Mouse (Mus musculus): ENCODE measurements around the gene Gng7. TPM values are rescaled to one million over a fixed set of nuclear protein-coding genes. Genes with fewer than 3 reads are reported as not detected.

The Gng7 gene
- polyA plus RNA-seq, 1 experiment from 2014 or later = 21.4 TPM

GRCm38 (mm10) chr10:80947802-80948201, 66.9 kb downstream of the Gng7 start:
- Histone ChIP-seq H3K9ac (no peak overlapping the region), H3K4me1 (replicated peaks) (no peaks in the 10 kb centered on the region), H3K4me2 (no peak overlapping the region), H3K36me3 (no peaks in the 10 kb centered on the region), H3K4me3 (no peak overlapping the region), H3K9me3 (no peaks in the 10 kb centered on the region), H3K27me3 (no peaks in the 10 kb centered on the region), H3K27ac (replicated peaks) (no peak overlapping the region)
- ATAC-seq (ENCODE audit: low FRiP score, low read depth) = no peak
- 54% methylated on average over 2 of the region's 2 CpGs for WGBS

DNA sequence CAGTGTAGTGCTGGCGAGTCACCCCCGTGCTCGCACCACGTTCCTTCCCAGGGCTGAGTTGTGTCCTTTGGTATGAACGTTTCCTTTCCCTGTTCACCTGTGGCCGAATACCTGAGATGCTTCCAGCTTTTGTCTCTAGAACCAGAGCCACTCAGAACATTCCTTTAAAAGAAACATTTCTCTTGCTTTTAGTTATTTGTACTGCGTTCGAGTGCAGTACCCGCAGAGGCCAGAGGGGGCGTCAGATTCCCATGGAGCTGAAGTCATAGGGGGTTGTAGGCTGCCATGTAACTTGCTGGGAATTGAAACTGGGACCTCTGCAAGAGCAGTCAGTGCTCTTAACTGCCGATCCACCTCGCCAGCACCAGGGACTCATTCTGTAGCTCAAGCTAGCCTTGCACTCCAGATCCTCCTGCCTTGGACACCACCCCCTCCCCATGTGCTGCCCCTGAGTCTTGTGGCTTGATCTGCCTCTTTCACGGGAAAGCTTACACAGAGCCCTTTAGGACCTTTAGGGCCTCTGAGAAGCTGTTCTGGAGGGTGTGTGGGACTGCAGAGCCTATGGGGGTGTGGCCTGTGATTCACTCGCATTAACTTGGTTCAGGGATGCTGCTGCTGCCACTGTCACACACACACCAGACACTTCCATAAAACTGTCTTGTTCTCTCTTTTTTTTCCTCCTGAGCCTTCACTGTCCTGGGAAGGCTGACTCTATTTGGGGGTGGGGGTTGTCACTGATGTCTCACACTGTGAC, 67.9 kb downstream of the Gng7 start:
- WGBS = 64% methylated on average over 14 of the region's 14 CpGs
- H3K4me2 ChIP-seq = no peak overlapping the region
- H3K27me3 ChIP-seq = no peaks in the 10 kb centered on the region
- no peaks in the 10 kb centered on the region for H3K36me3 ChIP-seq
- H3K4me1 ChIP-seq (replicated peaks) = no peaks in the 10 kb centered on the region
- no peak overlapping the region for H3K4me3 ChIP-seq
- ATAC-seq (ENCODE audit: low FRiP score, low read depth) = no peak
- no peak overlapping the region for H3K9ac ChIP-seq
- H3K27ac ChIP-seq (replicated peaks) = no peak overlapping the region
- no peaks in the 10 kb centered on the region for H3K9me3 ChIP-seq

GRCm38 (mm10) chr10:80944231-80944630, 70.5 kb downstream of the Gng7 start:
- Histone ChIP-seq H3K4me3 (no peak overlapping the region), H3K27me3 (no peaks in the 10 kb centered on the region; the same call in 1 of the 2 replicates), H3K4me2 (no peak overlapping the region), H3K9me3 (no peaks in the 10 kb centered on the region), H3K4me1 (replicated peaks) (peaks cover 16% of the 10 kb centered on the region), H3K27ac (replicated peaks) (no peak overlapping the region), H3K9ac (no peak overlapping the region), H3K36me3 (no peaks in the 10 kb centered on the region)
- 74% methylated on average over 5 of the region's 5 CpGs for WGBS
- no peak for ATAC-seq (ENCODE audit: low FRiP score, low read depth)

GRCm38 (mm10) chr10:80943701-80944100, 71.0 kb downstream of the Gng7 start:
- Histone ChIP-seq H3K4me3 (no peak overlapping the region), H3K27me3 (no peaks in the 10 kb centered on the region; the same call in 1 of the 2 replicates), H3K36me3 (no peaks in the 10 kb centered on the region), H3K9ac (no peak overlapping the region), H3K27ac (replicated peaks) (no peak overlapping the region), H3K9me3 (no peaks in the 10 kb centered on the region), H3K4me2 (no peak overlapping the region), H3K4me1 (replicated peaks) (peaks cover 22% of the 10 kb centered on the region)
- ATAC-seq (ENCODE audit: low FRiP score, low read depth) = no peak
- 83% methylated on average over 9 of the region's 9 CpGs for WGBS

GRCm38 (mm10) chr10:80942919-80943318, 71.8 kb downstream of the Gng7 start:
- Histone ChIP-seq H3K9ac (no peak overlapping the region), H3K4me1 (replicated peaks) (peaks cover 28% of the 10 kb centered on the region), H3K27me3 (no peaks in the 10 kb centered on the region; the same call in 1 of the 2 replicates), H3K36me3 (no peaks in the 10 kb centered on the region), H3K4me3 (no peak overlapping the region), H3K4me2 (no peak overlapping the region), H3K9me3 (no peaks in the 10 kb centered on the region), H3K27ac (replicated peaks) (no peak overlapping the region)
- WGBS = 67% methylated on average over 8 of the region's 8 CpGs
- ATAC-seq (ENCODE audit: low FRiP score, low read depth) = no peak

- H3K27me3 ChIP-seq = no peaks in the 10 kb centered on the region; the same call in 1 of the 2 replicates
- 67% methylated on average over 2 of the region's 2 CpGs for WGBS
- peaks cover 47% of the 10 kb centered on the region for H3K4me1 ChIP-seq (replicated peaks)
- H3K36me3 ChIP-seq = no peaks in the 10 kb centered on the region
- no peak overlapping the region for H3K4me2 ChIP-seq
- no peak overlapping the region for H3K9ac ChIP-seq
- H3K9me3 ChIP-seq = no peaks in the 10 kb centered on the region
- no peak for ATAC-seq (ENCODE audit: low FRiP score, low read depth)
- no peak overlapping the region for H3K4me3 ChIP-seq
- no peak overlapping the region for H3K27ac ChIP-seq (replicated peaks)
Measured at GRCm38 (mm10) chr10:80940988-80941347, 73.8 kb downstream of the Gng7 start.

DNA sequence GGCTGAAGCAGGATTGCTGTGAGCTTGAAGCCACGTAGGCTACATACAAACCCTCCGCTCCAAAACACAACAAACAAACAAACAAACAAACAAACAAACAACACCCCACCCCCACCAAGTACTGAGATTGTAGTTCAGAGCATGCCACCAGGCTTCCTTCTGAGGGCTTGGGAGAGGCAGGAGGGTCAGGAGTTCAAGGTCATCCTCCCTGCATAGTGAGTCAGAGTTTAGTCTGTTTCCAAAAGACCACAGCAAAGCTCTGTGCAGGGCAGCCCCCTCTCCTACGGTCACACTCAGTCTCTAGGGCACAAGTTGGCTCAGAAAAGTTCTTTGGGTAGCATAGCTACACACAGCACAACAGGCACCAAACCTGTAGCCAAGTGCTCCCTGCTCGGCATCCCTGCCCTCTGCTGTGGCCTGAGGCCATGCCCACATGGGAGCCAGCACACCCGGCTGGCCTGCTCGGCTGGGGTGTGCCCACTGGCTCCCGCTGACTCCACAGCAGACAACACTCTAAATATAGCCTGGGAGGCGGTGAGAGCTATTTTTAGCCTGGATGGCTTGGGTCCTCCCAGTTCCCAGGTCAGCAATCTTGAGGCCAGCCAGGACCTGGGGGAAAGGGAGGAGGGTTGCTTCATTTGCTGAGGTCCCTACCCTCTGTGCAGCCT, 74.3 kb downstream of the Gng7 start:
- H3K4me2 ChIP-seq = peak overlapping the region; percentile 59
- H3K36me3 ChIP-seq = no peaks in the 10 kb centered on the region
- H3K27me3 ChIP-seq = no peaks in the 10 kb centered on the region; the same call in 1 of the 2 replicates
- no peak for ATAC-seq (ENCODE audit: low FRiP score, low read depth)
- peaks cover 52% of the 10 kb centered on the region for H3K4me1 ChIP-seq (replicated peaks)
- peak overlapping the region; percentile 38; the same call in 1 of the 2 replicates for H3K9ac ChIP-seq
- H3K27ac ChIP-seq (replicated peaks) = peak overlapping the region; percentile 76
- H3K9me3 ChIP-seq = no peaks in the 10 kb centered on the region
- 39% methylated on average over 8 of the region's 8 CpGs for WGBS
- peak overlapping the region; percentile 32 for H3K4me3 ChIP-seq

- peak overlapping the region; percentile 38 for H3K9ac ChIP-seq
- H3K27me3 ChIP-seq = peaks cover 2% of the 10 kb centered on the region
- H3K36me3 ChIP-seq = no peaks in the 10 kb centered on the region
- ATAC-seq (ENCODE audit: low FRiP score, low read depth) = peak; percentile 63
- H3K27ac ChIP-seq (replicated peaks) = peak overlapping the region; percentile 76
- H3K4me2 ChIP-seq = peak overlapping the region; percentile 59
- no peaks in the 10 kb centered on the region for H3K9me3 ChIP-seq
- H3K4me3 ChIP-seq = peak overlapping the region; percentile 32
- 2% methylated on average over 28 of the region's 28 CpGs for WGBS
- peaks cover 55% of the 10 kb centered on the region for H3K4me1 ChIP-seq (replicated peaks)
Measured at GRCm38 (mm10) chr10:80939671-80940070, 75.1 kb downstream of the Gng7 start.

DNA sequence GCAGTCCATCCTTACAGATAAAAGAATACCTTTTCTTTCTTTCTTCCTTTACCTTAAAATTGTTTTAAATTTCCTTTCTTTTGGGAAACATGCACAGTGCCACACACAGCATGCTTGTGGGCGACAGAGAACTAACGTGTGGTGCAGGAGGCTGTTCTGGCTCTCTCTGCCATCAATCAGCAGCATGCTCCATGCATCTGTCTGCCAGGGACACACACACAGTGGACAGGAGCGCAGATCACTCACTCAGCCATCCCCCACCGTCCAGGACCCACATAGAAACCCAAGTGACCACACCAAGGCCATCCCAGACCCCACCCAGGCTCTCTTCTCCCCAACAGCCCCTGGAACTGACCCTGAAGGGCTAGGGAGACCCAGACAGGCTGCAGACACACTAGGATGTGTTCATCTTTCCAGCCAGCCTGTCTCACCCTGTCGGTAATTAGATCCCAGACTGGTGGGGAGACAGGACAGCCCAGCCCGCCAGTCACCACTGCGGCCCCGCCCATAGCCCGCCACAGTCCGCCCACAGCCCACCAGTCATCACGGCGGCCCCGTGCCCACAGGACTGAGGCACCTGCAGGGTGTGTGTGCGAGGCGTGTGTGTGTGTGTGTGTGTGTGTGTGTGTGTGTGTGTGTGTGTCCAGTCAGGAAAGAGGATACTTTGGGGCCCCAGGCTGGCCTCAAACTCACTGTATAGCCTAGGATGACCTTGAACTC, 75.8 kb downstream of the Gng7 start:
- Histone ChIP-seq H3K4me1 (replicated peaks) (peaks cover 55% of the 10 kb centered on the region), H3K36me3 (no peaks in the 10 kb centered on the region), H3K4me2 (peak overlapping the region; percentile 59), H3K9ac (peak overlapping the region; percentile 38), H3K27ac (replicated peaks) (peak overlapping the region; percentile 76; the same call in 1 of the 2 replicates), H3K4me3 (peak overlapping the region; percentile 32), H3K9me3 (no peaks in the 10 kb centered on the region), H3K27me3 (peaks cover 9% of the 10 kb centered on the region)
- peak; percentile 23; the same call in 1 of the 2 replicates for ATAC-seq (ENCODE audit: low FRiP score, low read depth)
- WGBS = 14% methylated on average over 15 of the region's 15 CpGs

DNA sequence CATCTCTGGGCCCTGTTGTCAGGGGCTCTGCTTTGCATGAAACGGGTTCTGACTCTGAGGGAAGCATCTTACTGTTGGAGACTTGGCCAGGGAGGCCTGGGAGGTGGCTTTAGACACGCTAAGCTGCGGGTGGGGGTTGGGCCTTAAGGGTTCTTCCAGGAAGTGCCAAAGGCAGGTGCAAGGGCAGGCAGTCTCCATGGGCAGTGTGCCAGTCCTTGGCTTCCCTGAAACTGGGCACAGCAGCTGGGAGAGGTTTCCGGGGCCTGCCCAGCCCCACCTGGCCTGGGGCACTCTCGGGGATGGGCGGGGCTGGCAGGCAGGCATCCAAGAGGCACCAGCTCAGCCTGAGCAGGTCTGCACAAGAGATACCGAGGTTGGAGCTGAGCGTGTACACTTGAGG, 77.1 kb downstream of the Gng7 start:
- Histone ChIP-seq H3K4me1 (replicated peaks) (peaks cover 68% of the 10 kb centered on the region), H3K9ac (no peak overlapping the region), H3K4me2 (no peak overlapping the region), H3K9me3 (no peaks in the 10 kb centered on the region), H3K27me3 (peaks cover 22% of the 10 kb centered on the region), H3K27ac (replicated peaks) (no peak overlapping the region), H3K36me3 (no peaks in the 10 kb centered on the region), H3K4me3 (no peak overlapping the region)
- WGBS = 24% methylated on average over 8 of the region's 8 CpGs
- ATAC-seq (ENCODE audit: low FRiP score, low read depth) = no peak

- no peak overlapping the region for H3K9ac ChIP-seq
- H3K4me2 ChIP-seq = peak overlapping the region; percentile 54
- H3K27me3 ChIP-seq = peaks cover 31% of the 10 kb centered on the region
- H3K27ac ChIP-seq (replicated peaks) = no peak overlapping the region
- H3K36me3 ChIP-seq = no peaks in the 10 kb centered on the region
- no peak for ATAC-seq (ENCODE audit: low FRiP score, low read depth)
- H3K9me3 ChIP-seq = no peaks in the 10 kb centered on the region
- H3K4me1 ChIP-seq (replicated peaks) = peaks cover 77% of the 10 kb centered on the region
- WGBS = 11% methylated on average over 6 of the region's 6 CpGs
- H3K4me3 ChIP-seq = no peak overlapping the region
Measured at GRCm38 (mm10) chr10:80936810-80937164, 78.0 kb downstream of the Gng7 start.
